Mouse (Mus musculus): ENCODE results near the gene Ptprr.

Gene Ptprr

DNA sequence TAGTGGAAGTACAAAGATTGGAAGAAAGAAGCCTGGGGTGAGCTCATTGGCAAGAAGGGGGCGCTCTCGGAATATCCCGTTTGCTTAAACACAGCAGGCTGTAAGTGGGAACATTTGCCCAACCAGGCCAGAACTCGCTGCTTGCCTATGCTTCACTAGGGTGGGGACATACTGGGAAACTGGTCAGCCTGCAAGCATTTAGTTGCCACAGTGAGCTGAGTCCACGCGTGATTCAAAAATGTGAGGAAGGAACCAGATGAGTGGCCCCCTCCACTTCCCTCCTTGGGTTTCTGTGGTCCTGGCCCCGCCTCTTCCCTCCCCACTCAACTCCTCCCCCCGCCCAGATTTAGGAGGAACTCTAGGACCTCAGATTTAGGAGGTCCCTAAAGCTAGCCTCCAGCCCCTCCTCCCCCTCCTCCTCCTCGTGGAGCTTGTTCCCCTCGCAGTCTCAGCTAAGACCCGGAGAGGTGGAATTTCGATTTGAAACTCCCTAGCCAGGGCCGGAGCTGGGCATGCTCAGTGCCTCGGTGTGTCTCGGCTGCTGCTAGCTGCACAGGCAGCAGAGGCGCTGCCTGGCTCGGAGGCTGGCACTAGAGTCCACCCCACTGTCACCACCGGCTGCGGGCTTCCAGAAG is at the start of gene Ptprr:
Gene Ptprr (plus strand): TSS at position 369 of the 635 bp plus-strand sequence.
- no peak for DNase-seq (ENCODE audit: extremely low read depth, low read depth)

DNA sequence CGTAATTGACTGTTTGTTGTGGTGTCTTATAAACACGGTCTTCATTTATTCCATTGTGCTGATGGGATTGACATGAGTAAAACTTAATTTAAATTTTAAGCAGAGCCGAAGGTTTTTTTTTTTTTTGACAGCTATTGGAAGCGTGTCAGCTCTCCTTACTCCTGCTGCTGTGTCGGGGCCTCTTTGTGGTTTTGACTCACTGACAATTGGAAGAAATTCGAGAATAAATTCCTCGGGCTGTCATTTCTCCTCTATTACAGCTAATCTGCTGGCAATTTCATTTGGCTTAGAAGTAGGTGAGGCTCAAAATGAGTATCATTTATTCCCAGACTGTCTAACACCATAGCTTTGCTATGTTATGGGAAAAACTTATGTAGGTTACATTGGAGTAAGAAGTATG is 41.7 kb upstream of the Ptprr start:
- no peak for DNase-seq (ENCODE audit: extremely low read depth, low read depth)

- DNase-seq (ENCODE audit: extremely low read depth, low read depth), result no peak
Observed at GRCm38 (mm10) chr10:115978992-115979391, 39.0 kb upstream of the Ptprr start.

- no peak for DNase-seq (ENCODE audit: extremely low read depth, low read depth)
Observed at GRCm38 (mm10) chr10:115980018-115980417, 38.0 kb upstream of the Ptprr start.

DNA sequence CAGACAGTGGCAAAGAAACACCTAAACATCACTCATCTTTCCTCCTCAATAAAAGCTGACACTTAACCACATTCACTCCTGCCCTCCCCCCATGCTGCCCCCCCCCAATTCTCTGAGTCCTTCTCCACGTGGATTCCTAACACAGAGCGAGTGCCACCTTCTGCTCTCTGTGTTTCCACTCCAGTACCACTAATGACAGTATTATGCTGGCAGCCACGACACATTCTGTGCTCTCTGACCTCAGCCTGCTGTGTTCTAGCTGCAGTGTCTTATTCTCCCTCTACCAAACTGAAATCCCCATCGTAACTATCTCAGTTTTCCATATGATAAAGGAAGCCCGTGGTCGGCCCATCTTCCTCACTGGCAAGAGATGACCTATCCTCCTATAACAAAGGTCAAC is 33.7 kb upstream of the Ptprr start:
- DNase-seq (ENCODE audit: extremely low read depth, low read depth), result no peak

- no peak for DNase-seq (ENCODE audit: extremely low read depth, low read depth)
Observed at GRCm38 (mm10) chr10:116001838-116002237, 16.2 kb upstream of the Ptprr start.

GRCm38 (mm10) chr10:116006675-116007074 is 11.3 kb upstream of the Ptprr start:
- no peak for DNase-seq (ENCODE audit: extremely low read depth, low read depth)

DNA sequence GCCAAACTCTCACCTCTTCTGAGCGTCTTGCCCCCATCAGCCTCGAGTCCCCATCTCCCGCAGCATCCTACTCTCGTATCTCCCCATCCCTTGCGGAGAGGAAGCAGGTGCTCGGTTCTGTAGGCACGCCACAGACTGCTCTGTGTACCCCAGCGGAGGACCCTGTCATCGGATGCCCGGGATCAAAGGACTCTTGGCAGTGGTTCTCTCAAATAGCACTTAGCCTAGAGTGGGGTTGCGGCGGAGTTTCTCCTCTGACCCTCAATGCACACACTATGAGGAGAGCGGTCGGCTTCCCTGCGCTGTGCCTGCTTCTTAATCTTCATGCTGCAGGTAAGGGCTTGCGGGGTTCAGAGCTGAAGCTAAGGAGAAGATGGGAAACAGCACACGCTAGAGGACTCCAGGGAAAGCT is 473 bp downstream of the Ptprr start:
- no peak for DNase-seq (ENCODE audit: extremely low read depth, low read depth)

DNA sequence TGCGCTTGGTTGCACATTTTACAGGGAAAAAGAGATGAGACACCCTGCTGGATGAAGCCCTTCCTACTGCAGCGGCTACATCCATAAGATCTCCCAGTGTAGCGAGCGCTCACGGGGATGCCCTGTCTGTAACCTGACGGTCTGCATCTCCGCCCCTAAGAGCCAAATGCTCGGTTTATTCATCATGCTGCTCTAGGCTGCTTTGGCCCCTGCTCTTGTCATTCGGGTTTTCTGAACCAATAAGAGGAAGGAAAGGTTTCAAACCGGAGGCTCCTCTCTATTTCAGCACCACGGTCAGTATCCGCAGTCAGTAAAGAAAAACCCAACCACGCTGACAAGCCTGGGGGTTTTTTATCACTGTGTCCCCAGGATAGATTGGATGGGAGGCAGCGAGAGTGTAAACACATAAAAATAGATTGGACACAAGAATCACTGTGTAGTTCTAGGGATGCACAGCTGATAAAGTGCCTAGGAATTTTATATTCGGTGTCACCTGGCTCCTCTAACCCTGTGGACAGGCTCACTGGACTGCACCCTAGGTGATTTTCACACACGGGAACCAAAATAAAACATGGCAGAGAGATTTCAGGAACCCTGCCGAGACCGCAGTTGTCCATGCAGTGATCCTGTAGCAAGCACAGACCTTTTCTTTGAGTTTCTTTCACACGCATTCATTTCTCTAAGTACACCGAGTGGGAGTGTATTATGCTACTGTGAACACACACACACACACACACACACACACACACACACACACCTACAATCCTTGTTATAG is 1.3 kb downstream of the Ptprr start:
- no peak for DNase-seq (ENCODE audit: extremely low read depth, low read depth)

DNA sequence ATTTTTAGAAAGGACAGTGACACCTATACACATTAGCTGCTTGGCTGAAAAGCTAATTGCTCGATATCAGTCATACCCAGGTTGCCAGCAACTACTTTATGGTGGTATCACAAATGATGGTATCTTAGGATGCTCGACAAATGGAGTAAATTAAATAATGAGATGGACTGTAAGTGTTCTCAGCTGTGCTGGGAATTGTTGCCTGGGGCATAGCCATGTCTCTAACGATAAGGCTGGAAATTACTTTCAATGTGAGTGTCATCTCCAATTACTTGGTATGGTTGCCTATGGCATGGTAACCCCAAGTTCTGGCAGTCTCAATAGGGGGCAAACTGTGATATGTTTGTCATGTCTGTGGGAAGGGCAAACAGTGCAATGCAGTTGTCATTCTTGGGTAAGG is 3.1 kb downstream of the Ptprr start:
- DNase-seq (ENCODE audit: extremely low read depth, low read depth), result no peak

DNA sequence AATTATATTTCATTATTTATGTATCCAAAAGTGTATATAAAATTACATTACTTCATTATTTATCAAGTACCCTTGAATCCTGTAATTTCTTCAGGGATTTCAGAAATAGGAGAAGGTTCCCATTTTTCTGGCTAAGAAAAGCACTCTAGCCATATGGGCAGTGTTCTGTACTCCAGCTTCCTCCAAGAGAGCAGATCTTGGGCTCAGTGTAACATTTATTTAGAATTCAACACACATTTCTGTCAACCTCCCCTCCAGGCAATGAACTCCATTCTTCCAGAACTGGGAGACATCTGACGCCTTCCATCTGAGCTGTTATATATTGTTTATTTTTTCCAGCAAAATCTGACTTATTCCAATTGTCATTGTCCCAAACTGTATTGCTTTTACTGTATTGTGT is 20.1 kb downstream of the Ptprr start:
- DNase-seq (ENCODE audit: extremely low read depth, low read depth), result no peak

DNA sequence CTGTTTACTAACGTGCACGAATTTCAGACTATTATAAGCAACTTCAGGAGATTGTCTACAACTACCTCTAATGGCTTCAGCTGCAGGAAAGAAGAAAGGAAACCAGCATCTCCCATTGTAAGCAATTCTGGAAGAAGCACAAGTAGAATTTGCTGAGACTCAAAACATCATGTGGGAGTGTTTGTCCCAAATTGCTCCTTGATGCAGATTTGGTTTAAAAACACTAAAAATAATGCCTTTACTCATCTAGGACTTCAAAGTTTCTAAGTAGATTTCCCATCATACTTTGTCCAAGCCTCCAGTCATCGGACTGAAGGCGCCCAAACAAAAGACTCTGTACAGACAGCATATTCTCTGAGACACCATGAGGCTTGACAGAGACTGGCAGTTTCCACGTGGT is 57.9 kb downstream of the Ptprr start:
- no peak for DNase-seq (ENCODE audit: extremely low read depth, low read depth)

DNA sequence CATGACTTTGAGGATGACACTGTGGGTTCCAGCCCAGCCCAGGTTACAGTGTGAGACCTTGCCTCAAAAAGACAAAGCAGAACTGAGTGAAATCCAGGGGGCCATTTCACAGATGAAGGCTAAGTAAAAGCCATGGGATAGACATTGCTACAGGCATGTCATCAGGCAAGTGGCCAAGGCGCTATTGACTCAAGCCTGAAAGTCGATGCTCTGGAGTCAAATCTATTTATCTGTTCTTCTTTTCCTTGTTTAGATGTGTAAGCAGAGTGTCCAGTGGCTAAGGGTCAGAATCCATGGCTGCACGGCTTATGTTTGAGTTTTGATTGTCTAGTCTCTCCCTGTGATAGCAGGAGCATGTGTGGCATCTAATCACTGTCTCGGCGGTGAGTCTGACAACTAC is 60.6 kb downstream of the Ptprr start:
- DNase-seq (ENCODE audit: extremely low read depth, low read depth), result no peak

DNA sequence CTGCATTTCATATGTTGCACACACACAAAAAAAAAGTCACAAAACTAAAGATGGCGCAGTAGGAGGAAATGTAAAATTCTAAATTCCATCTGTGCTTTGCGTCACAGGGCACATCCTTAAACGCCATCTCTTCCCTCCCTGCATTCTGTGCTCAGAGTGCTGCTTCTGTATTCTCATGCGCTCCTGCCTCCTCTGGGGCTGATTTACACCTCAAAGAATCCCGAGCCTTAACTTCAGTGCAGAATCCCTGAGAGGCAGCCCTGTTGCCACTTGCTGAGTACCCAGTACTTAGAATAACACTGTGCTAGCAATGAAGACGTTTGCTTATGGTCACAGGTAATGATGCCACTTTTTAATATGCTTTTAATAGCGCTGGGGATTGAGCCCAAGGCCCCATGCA is 61.4 kb downstream of the Ptprr start:
- DNase-seq (ENCODE audit: extremely low read depth, low read depth), result no peak

GRCm38 (mm10) chr10:116080841-116081240 is 62.8 kb downstream of the Ptprr start:
- no peak for DNase-seq (ENCODE audit: extremely low read depth, low read depth)

- no peak for DNase-seq (ENCODE audit: extremely low read depth, low read depth)
Observed at GRCm38 (mm10) chr10:116083965-116084364, 66.0 kb downstream of the Ptprr start.

DNA sequence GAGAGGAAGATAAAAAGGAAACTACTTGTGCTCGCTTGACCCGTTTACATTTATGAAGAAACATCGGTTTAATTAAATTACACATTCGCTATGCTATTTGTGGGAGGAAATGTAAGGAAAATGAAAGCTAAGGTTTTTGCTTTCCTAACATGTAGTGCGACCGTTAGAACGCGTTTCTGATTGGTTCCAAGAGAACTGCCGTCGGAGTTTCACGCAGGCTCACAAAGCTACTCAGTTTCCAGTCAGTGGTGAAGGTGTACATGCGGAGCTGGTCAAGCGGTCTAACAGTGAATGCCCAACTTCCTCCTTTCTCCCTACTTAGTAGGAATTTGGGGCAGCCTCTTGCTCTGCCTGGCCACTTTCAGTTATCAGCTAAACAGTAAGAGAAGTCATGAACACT is 78.5 kb downstream of the Ptprr start:
- DNase-seq (ENCODE audit: extremely low read depth, low read depth), result no peak

DNA sequence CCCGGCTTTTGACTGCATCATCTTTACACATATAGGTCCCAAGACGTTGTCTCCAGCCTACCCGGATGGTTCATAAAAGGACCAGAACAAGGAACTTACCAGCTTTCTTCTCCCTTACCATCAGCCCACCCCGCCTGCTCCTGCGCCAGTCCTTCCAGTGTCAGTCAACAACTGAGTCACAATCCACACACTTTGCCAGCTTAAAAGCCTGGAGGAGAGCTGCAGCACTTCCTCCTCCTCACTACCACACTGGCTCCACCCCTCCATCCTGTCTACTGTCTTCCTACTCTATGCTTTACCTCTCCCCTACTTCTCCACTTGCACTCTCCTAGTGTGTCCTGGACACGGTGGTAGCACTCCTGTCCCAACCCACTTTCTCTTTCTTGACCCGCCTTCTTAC is 80.5 kb downstream of the Ptprr start:
- DNase-seq (ENCODE audit: extremely low read depth, low read depth), result no peak

DNA sequence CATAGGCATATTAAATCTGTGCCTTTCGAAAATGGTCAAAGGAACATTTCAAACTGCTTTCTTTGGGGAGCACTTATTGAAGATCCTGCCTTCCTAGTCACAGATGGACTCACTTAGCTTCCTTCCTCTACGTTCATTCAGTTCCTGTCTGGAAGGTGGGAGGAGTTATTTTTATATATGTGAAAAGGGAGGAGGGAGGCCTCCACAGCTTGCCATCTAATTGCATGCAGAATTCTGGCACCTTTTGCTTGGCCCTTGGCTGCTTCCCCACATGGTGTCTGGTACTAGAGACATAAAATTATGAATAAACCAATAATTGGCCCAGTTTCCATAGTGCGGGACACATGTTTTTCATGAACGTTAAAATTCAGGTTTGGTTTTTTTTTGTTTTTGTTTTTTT is 90.2 kb downstream of the Ptprr start:
- DNase-seq (ENCODE audit: extremely low read depth, low read depth), result no peak

GRCm38 (mm10) chr10:116108730-116109129 is 90.7 kb downstream of the Ptprr start:
- DNase-seq (ENCODE audit: extremely low read depth, low read depth), result no peak

- DNase-seq (ENCODE audit: extremely low read depth, low read depth), result no peak
Observed at GRCm38 (mm10) chr10:116112868-116113267, 94.9 kb downstream of the Ptprr start.

DNA sequence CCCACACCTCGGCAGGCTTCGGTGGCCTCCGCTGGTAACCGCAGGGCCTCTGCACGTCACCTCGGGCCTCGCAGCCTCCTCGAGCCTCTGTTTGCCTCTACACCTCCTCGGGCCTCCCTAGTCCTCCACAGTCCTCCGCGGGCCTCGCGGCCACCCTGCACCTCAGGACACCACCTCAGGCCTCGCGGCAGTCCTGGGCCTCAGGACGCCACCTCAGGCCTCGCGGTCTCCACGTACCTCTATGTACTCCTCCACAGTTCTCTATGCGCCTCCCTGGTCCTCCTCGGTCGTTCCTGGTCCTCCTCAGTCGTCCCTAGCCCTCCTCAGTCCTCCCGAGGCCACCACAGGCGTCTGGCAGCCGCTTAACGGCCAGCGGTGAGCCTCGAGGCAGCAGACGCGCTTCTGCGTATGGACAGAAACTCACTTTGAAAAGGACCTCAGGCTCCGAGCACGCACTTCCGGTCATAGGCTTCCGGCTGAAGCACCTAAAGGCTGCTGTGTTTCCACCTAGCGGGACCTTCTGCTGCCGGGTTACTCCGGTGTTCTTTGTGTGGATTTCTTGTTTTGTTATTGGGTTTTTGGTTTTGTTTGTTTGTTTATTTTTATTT is 96.0 kb downstream of the Ptprr start, which contains the start of gene 4933416C03Rik:
Gene 4933416C03Rik (minus strand): TSS at position 51 of the 608 bp plus-strand sequence.
- DNase-seq (ENCODE audit: extremely low read depth, low read depth), result no peak
